Mouse (Mus musculus): Measurements from ENCODE around the gene Gm49353. TPM values are rescaled to one million over a fixed set of nuclear protein-coding genes. Genes with fewer than 3 reads are reported as not detected.

The Gm49353 gene
- polyA plus RNA-seq (2012; rRNA removed): not detected in 2 replicates

- H3K27ac ChIP-seq (ENCODE audit: insufficient read depth, low read depth, low read length): no peak within 1 kb of the TSS
- H3K27me3 ChIP-seq (replicated peaks; ENCODE audit: control insufficient read depth, insufficient read depth, low read length): no peaks in the 10 kb centered on the region
- no peaks in the 10 kb centered on the region for H3K4me1 ChIP-seq (ENCODE audit: control insufficient read depth, insufficient read depth, low read length)
- H3K4me3 ChIP-seq (ENCODE audit: insufficient read depth, low read depth, low read length): no peak within 1 kb of the TSS
- H3K36me3 ChIP-seq (ENCODE audit: control insufficient read depth, insufficient read depth, low read length): no peaks in the 10 kb centered on the region
- WGBS: 80% methylated on average over 7 of the region's 7 CpGs
- no peak for TF ChIP-seq POLR2A (IDR thresholded peaks at IDR 0.05; ENCODE audit: low read depth, low read length)
- no peak for TF ChIP-seq CTCF (conservative IDR thresholded peaks at IDR 0.05; ENCODE audit: insufficient read depth, insufficient read length, low read depth, low read length)
- DNase-seq: no peak
Measured at GRCm38 (mm10) chr10:29198642-29199041, at the start of gene Gm49353. Gene Gm49353 (plus strand): TSS chr10:29198954.

- Histone ChIP-seq H3K27me3 (replicated peaks; ENCODE audit: control insufficient read depth, insufficient read depth, low read length) (no peaks in the 10 kb centered on the region), H3K27ac (ENCODE audit: insufficient read depth, low read depth, low read length) (no peak overlapping the region), H3K4me1 (ENCODE audit: control insufficient read depth, insufficient read depth, low read length) (no peaks in the 10 kb centered on the region), H3K4me3 (ENCODE audit: insufficient read depth, low read depth, low read length) (no peak overlapping the region), H3K36me3 (ENCODE audit: control insufficient read depth, insufficient read depth, low read length) (no peaks in the 10 kb centered on the region)
- 87% methylated on average over 3 of the region's 3 CpGs for WGBS
- no peak for DNase-seq
- TF ChIP-seq POLR2A (IDR thresholded peaks at IDR 0.05; ENCODE audit: low read depth, low read length): no peak
- TF ChIP-seq CTCF (conservative IDR thresholded peaks at IDR 0.05; ENCODE audit: insufficient read depth, insufficient read length, low read depth, low read length): no peak
Measured at GRCm38 (mm10) chr10:29155304-29155703, 43.5 kb upstream of the Gm49353 start.

GRCm38 (mm10) chr10:29161664-29162063 lies 37.1 kb upstream of the Gm49353 start:
- H3K27ac ChIP-seq (ENCODE audit: insufficient read depth, low read depth, low read length): no peak overlapping the region
- no peak for TF ChIP-seq CTCF (conservative IDR thresholded peaks at IDR 0.05; ENCODE audit: insufficient read depth, insufficient read length, low read depth, low read length)
- TF ChIP-seq POLR2A (IDR thresholded peaks at IDR 0.05; ENCODE audit: low read depth, low read length): no peak
- no peak for DNase-seq
- no peaks in the 10 kb centered on the region for H3K27me3 ChIP-seq (replicated peaks; ENCODE audit: control insufficient read depth, insufficient read depth, low read length)
- 88% methylated on average over 2 of the region's 2 CpGs for WGBS
- H3K4me1 ChIP-seq (ENCODE audit: control insufficient read depth, insufficient read depth, low read length): no peaks in the 10 kb centered on the region
- no peak overlapping the region for H3K4me3 ChIP-seq (ENCODE audit: insufficient read depth, low read depth, low read length)
- H3K36me3 ChIP-seq (ENCODE audit: control insufficient read depth, insufficient read depth, low read length): no peaks in the 10 kb centered on the region

GRCm38 (mm10) chr10:29173778-29174177 lies 25.0 kb upstream of the Gm49353 start:
- Histone ChIP-seq H3K4me3 (ENCODE audit: insufficient read depth, low read depth, low read length) (no peak overlapping the region), H3K27me3 (replicated peaks; ENCODE audit: control insufficient read depth, insufficient read depth, low read length) (no peaks in the 10 kb centered on the region), H3K36me3 (ENCODE audit: control insufficient read depth, insufficient read depth, low read length) (no peaks in the 10 kb centered on the region), H3K4me1 (ENCODE audit: control insufficient read depth, insufficient read depth, low read length) (no peaks in the 10 kb centered on the region), H3K27ac (ENCODE audit: insufficient read depth, low read depth, low read length) (no peak overlapping the region)
- WGBS: 83% methylated on average over 2 of the region's 2 CpGs
- no peak for DNase-seq
- TF ChIP-seq CTCF (conservative IDR thresholded peaks at IDR 0.05; ENCODE audit: insufficient read depth, insufficient read length, low read depth, low read length) (no peak), POLR2A (IDR thresholded peaks at IDR 0.05; ENCODE audit: low read depth, low read length) (no peak)

GRCm38 (mm10) chr10:29175656-29176055 lies 23.1 kb upstream of the Gm49353 start:
- H3K27ac ChIP-seq (ENCODE audit: insufficient read depth, low read depth, low read length): no peak overlapping the region
- H3K27me3 ChIP-seq (replicated peaks; ENCODE audit: control insufficient read depth, insufficient read depth, low read length): no peaks in the 10 kb centered on the region
- no peak for DNase-seq
- no peaks in the 10 kb centered on the region for H3K4me1 ChIP-seq (ENCODE audit: control insufficient read depth, insufficient read depth, low read length)
- no peaks in the 10 kb centered on the region for H3K36me3 ChIP-seq (ENCODE audit: control insufficient read depth, insufficient read depth, low read length)
- TF ChIP-seq POLR2A (IDR thresholded peaks at IDR 0.05; ENCODE audit: low read depth, low read length): no peak
- TF ChIP-seq CTCF (conservative IDR thresholded peaks at IDR 0.05; ENCODE audit: insufficient read depth, insufficient read length, low read depth, low read length): no peak
- 80% methylated on average over 3 of the region's 3 CpGs for WGBS
- no peak overlapping the region for H3K4me3 ChIP-seq (ENCODE audit: insufficient read depth, low read depth, low read length)

- Histone ChIP-seq H3K27ac (ENCODE audit: insufficient read depth, low read depth, low read length) (no peak overlapping the region), H3K36me3 (ENCODE audit: control insufficient read depth, insufficient read depth, low read length) (no peaks in the 10 kb centered on the region), H3K27me3 (replicated peaks; ENCODE audit: control insufficient read depth, insufficient read depth, low read length) (no peaks in the 10 kb centered on the region), H3K4me1 (ENCODE audit: control insufficient read depth, insufficient read depth, low read length) (no peaks in the 10 kb centered on the region), H3K4me3 (ENCODE audit: insufficient read depth, low read depth, low read length) (no peak overlapping the region)
- no peak for DNase-seq
- WGBS: 80% methylated on average over 4 of the region's 4 CpGs
- TF ChIP-seq CTCF (conservative IDR thresholded peaks at IDR 0.05; ENCODE audit: insufficient read depth, insufficient read length, low read depth, low read length): no peak
- TF ChIP-seq POLR2A (IDR thresholded peaks at IDR 0.05; ENCODE audit: low read depth, low read length): no peak
Measured at GRCm38 (mm10) chr10:29176881-29177280, 21.9 kb upstream of the Gm49353 start.

GRCm38 (mm10) chr10:29178003-29178402 lies 20.8 kb upstream of the Gm49353 start:
- no peak overlapping the region for H3K27ac ChIP-seq (ENCODE audit: insufficient read depth, low read depth, low read length)
- H3K4me1 ChIP-seq (ENCODE audit: control insufficient read depth, insufficient read depth, low read length): no peaks in the 10 kb centered on the region
- H3K36me3 ChIP-seq (ENCODE audit: control insufficient read depth, insufficient read depth, low read length): no peaks in the 10 kb centered on the region
- WGBS: 34% methylated on average over 2 of the region's 2 CpGs
- TF ChIP-seq CTCF (conservative IDR thresholded peaks at IDR 0.05; ENCODE audit: insufficient read depth, insufficient read length, low read depth, low read length) (no peak), POLR2A (IDR thresholded peaks at IDR 0.05; ENCODE audit: low read depth, low read length) (no peak)
- H3K27me3 ChIP-seq (replicated peaks; ENCODE audit: control insufficient read depth, insufficient read depth, low read length): no peaks in the 10 kb centered on the region
- DNase-seq: no peak
- no peak overlapping the region for H3K4me3 ChIP-seq (ENCODE audit: insufficient read depth, low read depth, low read length)
